Mouse (Mus musculus): ENCODE measurements around the gene Calml4. TPM values are rescaled to one million over a fixed set of nuclear protein-coding genes. Genes with fewer than 3 reads are reported as not detected.

The Calml4 gene
- polyA plus RNA-seq, 1 experiment: 0.30 TPM

GRCm38 (mm10) chr9:62812216-62813049, 45.4 kb upstream of the Calml4 start:
- no peak for TF ChIP-seq MAX (IDR thresholded peaks at IDR 0.05)
- TF ChIP-seq USF1 (IDR thresholded peaks at IDR 0.05; ENCODE audit: low read depth): peak; percentile 47
- no peak for TF ChIP-seq CTCF (IDR thresholded peaks at IDR 0.05; ENCODE audit: control insufficient read depth, insufficient read depth, insufficient read length)
- TF ChIP-seq FOSL1 (IDR thresholded peaks at IDR 0.05; ENCODE audit: insufficient read depth, low read length, poor library complexity, severe bottlenecking): no peak
- TF ChIP-seq CEBPB (IDR thresholded peaks at IDR 0.05; ENCODE audit: low read depth): no peak
- TF ChIP-seq MYOD1 (IDR thresholded peaks at IDR 0.05; ENCODE audit: control insufficient read depth, insufficient read length, low read depth): no peak
- no peak for TF ChIP-seq MYOG (IDR thresholded peaks at IDR 0.05; ENCODE audit: control insufficient read depth, extremely low read depth, insufficient read length)
- Histone ChIP-seq H3K36me3 (ENCODE audit: control insufficient read depth, insufficient read depth) (peaks cover 4% of the 10 kb centered on the region), H3K4me3 (ENCODE audit: insufficient read depth, poor library complexity, severe bottlenecking) (peak overlapping the region; percentile 87), H3K79me3 (ENCODE audit: low read depth) (peaks cover 38% of the 10 kb centered on the region), H3K27me3 (ENCODE audit: control insufficient read depth, insufficient read depth, insufficient read length) (no peaks in the 10 kb centered on the region), H3ac (ENCODE audit: control insufficient read depth, insufficient read length, low read depth) (peak overlapping the region; percentile 10), H3K79me2 (ENCODE audit: control insufficient read depth, insufficient read depth) (peaks cover 42% of the 10 kb centered on the region)

- Histone ChIP-seq H3K79me3 (ENCODE audit: low read depth) (peaks cover 15% of the 10 kb centered on the region), H3K4me3 (ENCODE audit: insufficient read depth, poor library complexity, severe bottlenecking) (no peak overlapping the region), H3K36me3 (ENCODE audit: control insufficient read depth, insufficient read depth) (no peaks in the 10 kb centered on the region), H3ac (ENCODE audit: control insufficient read depth, insufficient read length, low read depth) (no peak overlapping the region), H3K79me2 (ENCODE audit: control insufficient read depth, insufficient read depth) (peaks cover 19% of the 10 kb centered on the region), H3K27me3 (ENCODE audit: control insufficient read depth, insufficient read depth, insufficient read length) (no peaks in the 10 kb centered on the region)
- no peak for TF ChIP-seq MYOD1 (IDR thresholded peaks at IDR 0.05; ENCODE audit: control insufficient read depth, insufficient read length, low read depth)
- TF ChIP-seq MAX (IDR thresholded peaks at IDR 0.05): no peak
- TF ChIP-seq CEBPB (IDR thresholded peaks at IDR 0.05; ENCODE audit: low read depth): no peak
- no peak for TF ChIP-seq MYOG (IDR thresholded peaks at IDR 0.05; ENCODE audit: control insufficient read depth, extremely low read depth, insufficient read length)
- no peak for TF ChIP-seq CTCF (IDR thresholded peaks at IDR 0.05; ENCODE audit: control insufficient read depth, insufficient read depth, insufficient read length)
- TF ChIP-seq USF1 (IDR thresholded peaks at IDR 0.05; ENCODE audit: low read depth): no peak
- no peak for TF ChIP-seq FOSL1 (IDR thresholded peaks at IDR 0.05; ENCODE audit: insufficient read depth, low read length, poor library complexity, severe bottlenecking)
Observed at GRCm38 (mm10) chr9:62814751-62815150, 43.1 kb upstream of the Calml4 start.

- peaks cover 1% of the 10 kb centered on the region for H3K79me2 ChIP-seq (ENCODE audit: control insufficient read depth, insufficient read depth)
- no peaks in the 10 kb centered on the region for H3K27me3 ChIP-seq (ENCODE audit: control insufficient read depth, insufficient read depth, insufficient read length)
- no peak overlapping the region for H3K4me3 ChIP-seq (ENCODE audit: insufficient read depth, poor library complexity, severe bottlenecking)
- H3K79me3 ChIP-seq (ENCODE audit: low read depth): no peaks in the 10 kb centered on the region
- H3K36me3 ChIP-seq (ENCODE audit: control insufficient read depth, insufficient read depth): no peaks in the 10 kb centered on the region
- TF ChIP-seq MYOG (IDR thresholded peaks at IDR 0.05; ENCODE audit: control insufficient read depth, extremely low read depth, insufficient read length): no peak
- no peak for TF ChIP-seq CEBPB (IDR thresholded peaks at IDR 0.05; ENCODE audit: low read depth)
- no peak for TF ChIP-seq FOSL1 (IDR thresholded peaks at IDR 0.05; ENCODE audit: insufficient read depth, low read length, poor library complexity, severe bottlenecking)
- no peak for TF ChIP-seq MYOD1 (IDR thresholded peaks at IDR 0.05; ENCODE audit: control insufficient read depth, insufficient read length, low read depth)
- TF ChIP-seq MAX (IDR thresholded peaks at IDR 0.05): no peak
- no peak for TF ChIP-seq CTCF (IDR thresholded peaks at IDR 0.05; ENCODE audit: control insufficient read depth, insufficient read depth, insufficient read length)
- no peak for TF ChIP-seq USF1 (IDR thresholded peaks at IDR 0.05; ENCODE audit: low read depth)
- H3ac ChIP-seq (ENCODE audit: control insufficient read depth, insufficient read length, low read depth): no peak overlapping the region
Observed at GRCm38 (mm10) chr9:62816323-62817098, 41.4 kb upstream of the Calml4 start.

GRCm38 (mm10) chr9:62817099-62817571, 40.7 kb upstream of the Calml4 start:
- Histone ChIP-seq H3K79me2 (ENCODE audit: control insufficient read depth, insufficient read depth) (no peaks in the 10 kb centered on the region), H3K4me3 (ENCODE audit: insufficient read depth, poor library complexity, severe bottlenecking) (no peak overlapping the region), H3ac (ENCODE audit: control insufficient read depth, insufficient read length, low read depth) (no peak overlapping the region), H3K79me3 (ENCODE audit: low read depth) (no peaks in the 10 kb centered on the region), H3K36me3 (ENCODE audit: control insufficient read depth, insufficient read depth) (no peaks in the 10 kb centered on the region), H3K27me3 (ENCODE audit: control insufficient read depth, insufficient read depth, insufficient read length) (no peaks in the 10 kb centered on the region)
- TF ChIP-seq MYOD1 (IDR thresholded peaks at IDR 0.05; ENCODE audit: control insufficient read depth, insufficient read length, low read depth) (peak; percentile 87), CEBPB (IDR thresholded peaks at IDR 0.05; ENCODE audit: low read depth) (no peak), CTCF (IDR thresholded peaks at IDR 0.05; ENCODE audit: control insufficient read depth, insufficient read depth, insufficient read length) (no peak), USF1 (IDR thresholded peaks at IDR 0.05; ENCODE audit: low read depth) (peak; percentile 92)

GRCm38 (mm10) chr9:62817828-62818614, 39.9 kb upstream of the Calml4 start:
- Histone ChIP-seq H3K79me3 (ENCODE audit: low read depth) (no peaks in the 10 kb centered on the region), H3ac (ENCODE audit: control insufficient read depth, insufficient read length, low read depth) (no peak overlapping the region), H3K4me3 (ENCODE audit: insufficient read depth, poor library complexity, severe bottlenecking) (no peak overlapping the region), H3K36me3 (ENCODE audit: control insufficient read depth, insufficient read depth) (no peaks in the 10 kb centered on the region), H3K79me2 (ENCODE audit: control insufficient read depth, insufficient read depth) (no peaks in the 10 kb centered on the region), H3K27me3 (ENCODE audit: control insufficient read depth, insufficient read depth, insufficient read length) (no peaks in the 10 kb centered on the region)
- no peak for TF ChIP-seq CTCF (IDR thresholded peaks at IDR 0.05; ENCODE audit: control insufficient read depth, insufficient read depth, insufficient read length)
- TF ChIP-seq CEBPB (IDR thresholded peaks at IDR 0.05; ENCODE audit: low read depth): no peak
- TF ChIP-seq MAX (IDR thresholded peaks at IDR 0.05): no peak
- no peak for TF ChIP-seq FOSL1 (IDR thresholded peaks at IDR 0.05; ENCODE audit: insufficient read depth, low read length, poor library complexity, severe bottlenecking)
- no peak for TF ChIP-seq MYOD1 (IDR thresholded peaks at IDR 0.05; ENCODE audit: control insufficient read depth, insufficient read length, low read depth)
- no peak for TF ChIP-seq USF1 (IDR thresholded peaks at IDR 0.05; ENCODE audit: low read depth)
- no peak for TF ChIP-seq MYOG (IDR thresholded peaks at IDR 0.05; ENCODE audit: control insufficient read depth, extremely low read depth, insufficient read length)
